Comparison of ENCODE assay signal across 20 mouse cellular contexts in the genomic region with DNA sequence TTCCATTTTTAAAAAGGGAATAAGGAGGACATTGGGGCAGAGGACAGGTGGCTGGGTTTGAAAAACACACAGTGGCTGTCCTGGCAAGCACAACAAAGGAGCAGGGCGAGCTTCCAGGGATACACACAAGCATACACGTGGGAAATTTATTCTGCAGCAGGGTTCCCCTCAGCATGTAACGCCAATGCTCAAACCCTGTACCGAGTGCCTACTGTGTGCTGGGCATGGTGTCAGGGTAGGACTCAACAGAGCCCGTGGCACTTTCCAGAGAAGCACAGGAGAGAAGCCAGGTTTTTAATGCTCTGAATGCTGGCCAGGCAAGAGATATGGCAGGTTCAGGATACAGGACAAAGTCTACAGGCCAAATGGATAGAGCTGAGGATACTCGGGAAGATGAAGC.
DNase-seq lines count a peak whose midpoint lies in the region; ATAC-seq and TF ChIP-seq lines count a peak whose summit lies in the region.
"Had no signal": no experiment of that assay in that cellular context is flagged by ENCODE, and none has a peak within 500 bp of the region (broad histone marks: within the 10 kb centered on the region; RNA-seq: fewer than 3 reads in every experiment).

No protein-coding gene starts in this region.

- H3K4me1 ChIP-seq in cerebellum, adult 2 months (ENCODE audit: control insufficient read depth, insufficient read depth, low read length): peaks cover 26% of the 10 kb centered on the region
- H3K4me1 ChIP-seq in hindbrain, embryonic 14.5 days (replicated peaks; ENCODE audit: control insufficient read depth, insufficient read depth, low read length): peaks cover 13% of the 10 kb centered on the region
- H3K4me1 ChIP-seq: heart, embryonic 10.5 days; liver, embryonic 13.5 days had no signal

- ATAC-seq in hindbrain, embryonic 14.5 days (ENCODE audit: low FRiP score): no peak
- ATAC-seq: inflammation-experienced regulatory T-cells, adult 6 months; midbrain, embryonic 16.5 days had no signal

- peak; percentile 32 for DNase-seq in kidney, adult 9 months
- no peak for DNase-seq in kidney, postnatal 10 days
- peak; percentile 90 for DNase-seq in cerebellum, adult 11 months
- peak; percentile 93 to 98 for DNase-seq in cerebellum, adult 2 months
- DNase-seq in hindbrain, embryonic 14.5 days (ENCODE audit: low spot score): no peak
- DNase-seq in liver: no peak
- no peak for DNase-seq in layer of hippocampus, postnatal 25 days (ENCODE audit: extremely low spot score in 1 of 2, low spot score in 1 of 2)
- DNase-seq: adrenal gland, postnatal 25 days; gastrocnemius, postnatal 14 days; heart, postnatal 10 days; layer of hippocampus, postnatal 36 days; liver, embryonic 13.5 days; thymus, postnatal 14 days had no signal

- H3K36me3 ChIP-seq in hindbrain, embryonic 14.5 days (replicated peaks; ENCODE audit: control insufficient read depth, insufficient read depth): no peaks in the 10 kb centered on the region
- H3K36me3 ChIP-seq: forebrain, embryonic 12.5 days; heart, embryonic 10.5 days; liver, embryonic 13.5 days; lung, embryonic 15.5 days; neural tube, embryonic 12.5 days had no signal

- no peak overlapping the region for H3K4me3 ChIP-seq in cerebellum, adult 2 months (replicated peaks; ENCODE audit: insufficient read depth, low read depth, low read length)
- no peak overlapping the region for H3K4me3 ChIP-seq in hindbrain, embryonic 14.5 days (replicated peaks; ENCODE audit: low read length)
- H3K4me3 ChIP-seq: forebrain, embryonic 12.5 days; heart, embryonic 10.5 days; liver, embryonic 13.5 days; lung, embryonic 15.5 days; neural tube, embryonic 12.5 days had no signal

- TF ChIP-seq POLR2A in cerebellum, adult 2 months (IDR thresholded peaks at IDR 0.05; ENCODE audit: borderline replicate concordance, insufficient read depth, low read length): no peak

- peak overlapping the region; percentile 81 for H3K27ac ChIP-seq in cerebellum, adult 2 months (ENCODE audit: insufficient read depth, low read length)
- peak overlapping the region; percentile 57 for H3K27ac ChIP-seq in hindbrain, embryonic 14.5 days
- H3K27ac ChIP-seq: forebrain, embryonic 12.5 days; heart, embryonic 10.5 days; liver, embryonic 13.5 days; lung, embryonic 15.5 days; neural tube, embryonic 12.5 days; stomach, postnatal 0 days had no signal

- H3K27me3 ChIP-seq in cerebellum, adult 2 months (ENCODE audit: control insufficient read depth, insufficient read depth, low read length): no peaks in the 10 kb centered on the region
- no peaks in the 10 kb centered on the region for H3K27me3 ChIP-seq in hindbrain, embryonic 14.5 days (ENCODE audit: control insufficient read depth, insufficient read depth, low read length)
- H3K27me3 ChIP-seq: forebrain, embryonic 12.5 days; liver, embryonic 13.5 days; lung, embryonic 15.5 days; neural tube, embryonic 12.5 days had no signal

- no peaks in the 10 kb centered on the region for H3K9me3 ChIP-seq in hindbrain, embryonic 14.5 days (ENCODE audit: control insufficient read depth, low read length)
- H3K9me3 ChIP-seq: forebrain, embryonic 12.5 days; heart, embryonic 10.5 days; liver, embryonic 13.5 days; lung, embryonic 15.5 days; neural tube, embryonic 12.5 days had no signal

- WGBS in cerebellum, adult 2 months: 11% methylated on average over 6 of the region's 6 CpGs
- 58% methylated on average over 6 of the region's 6 CpGs for WGBS in hindbrain, embryonic 14.5 days

- H3K9ac ChIP-seq in hindbrain, embryonic 14.5 days: no peak overlapping the region
- H3K9ac ChIP-seq: forebrain, embryonic 12.5 days; liver, embryonic 13.5 days; lung, embryonic 15.5 days; neural tube, embryonic 12.5 days had no signal

- no peak overlapping the region for H3K4me2 ChIP-seq in hindbrain, embryonic 14.5 days (replicated peaks)
- H3K4me2 ChIP-seq: forebrain, embryonic 12.5 days; liver, embryonic 13.5 days; lung, embryonic 15.5 days; neural tube, embryonic 12.5 days had no signal

- no peak for TF ChIP-seq CTCF in cerebellum, adult 2 months (IDR thresholded peaks at IDR 0.05; ENCODE audit: borderline replicate concordance, insufficient read depth, low read depth, low read length)

Comparison
In these comparisons a context has a peak if more than half of its experiments do, and no peak if none do; other contexts are left out.
1. DNase-seq: peak in kidney, adult 9 months (single experiment), cerebellum, adult 11 months (single experiment) and cerebellum, adult 2 months (2 of 2); none in kidney, postnatal 10 days (single experiment), hindbrain, embryonic 14.5 days (single experiment), liver (single experiment) and layer of hippocampus, postnatal 25 days (0 of 2).